ENCODE assay signal across 12 mouse cellular contexts in the genomic region with DNA sequence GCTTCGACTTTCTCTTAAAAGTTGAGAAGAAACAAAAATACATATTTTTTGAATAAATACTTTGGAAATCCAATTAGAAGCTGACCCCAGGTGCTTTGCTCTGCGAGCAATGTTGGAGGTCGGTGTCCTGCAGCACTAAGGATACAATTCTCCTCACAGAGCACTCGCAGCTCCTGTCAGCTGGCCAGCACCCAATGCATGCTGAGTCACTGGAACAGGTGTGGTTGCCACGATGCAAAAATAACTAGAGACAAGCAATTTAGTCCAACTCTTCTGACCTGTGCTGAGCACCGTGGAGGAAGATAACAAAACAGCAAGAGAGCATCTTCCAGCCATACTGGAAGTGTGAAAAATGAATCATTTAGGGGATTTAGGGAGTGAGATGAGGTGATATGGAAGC.
A peak's percentile ranks its signal among the peaks of the same experiment; 100 is the strongest.
DNase-seq lines count a peak whose midpoint lies in the region.
"Had no signal": no experiment of that assay in that cellular context is flagged by ENCODE, and none has a peak within 500 bp of the region (broad histone marks: within the 10 kb centered on the region; RNA-seq: fewer than 3 reads in every experiment).

No protein-coding gene starts in this region.

- peak; percentile 6 for DNase-seq in right cerebral cortex, postnatal 14 days
- no peak for DNase-seq in right cerebral cortex, postnatal 4 days
- peak; percentile 43 for DNase-seq in cerebellum, adult 8-10 months
- peak; percentile 5 to 59 for DNase-seq in gastrocnemius, adult 8-10 months (ENCODE audit: low spot score in 2 of 2)
- no peak for DNase-seq in adrenal gland, postnatal 36 days
- DNase-seq in layer of hippocampus, postnatal 25 days (ENCODE audit: extremely low spot score in 1 of 2, low spot score in 1 of 2) = no peak
- no peak for DNase-seq in heart, adult 8-10 months (ENCODE audit: low spot score)
- DNase-seq: kidney, adult 8-10 months; kidney, postnatal 36 days; lung, embryonic 14.5 days; lung, postnatal 4 days; thymus, adult 2 months had no signal

Comparison
In these comparisons a context has a peak if more than half of its experiments do, and no peak if none do; other contexts are left out.
1. DNase-seq: peak in right cerebral cortex, postnatal 14 days (single experiment), cerebellum, adult 8-10 months (single experiment) and gastrocnemius, adult 8-10 months (2 of 2); none in right cerebral cortex, postnatal 4 days (single experiment), adrenal gland, postnatal 36 days (0 of 2), layer of hippocampus, postnatal 25 days (0 of 2) and heart, adult 8-10 months (single experiment).